ENCODE assay signal across 9 mouse cellular contexts in genomic region chr2:5675431-5676142, GRCm38 (mm10). TPM values are rescaled to one million over a fixed set of nuclear protein-coding genes. Genes with fewer than 3 reads are reported as not detected.
DNase-seq lines count a peak whose midpoint lies in the region; ATAC-seq and TF ChIP-seq lines count a peak whose summit lies in the region.
"Had no signal": no experiment of that assay in that cellular context is flagged by ENCODE, and none has a peak within 500 bp of the region (broad histone marks: within the 10 kb centered on the region; RNA-seq: fewer than 3 reads in every experiment).

No protein-coding gene starts in this region.

- no peak overlapping the region for H3K4me3 ChIP-seq in limb, embryonic 12.5 days (replicated peaks)
- no peak overlapping the region for H3K4me3 ChIP-seq in limb, embryonic 10.5 days
- peak overlapping the region; percentile 13; the same call in 1 of the 2 replicates for H3K4me3 ChIP-seq in intestine, embryonic 16.5 days (ENCODE audit: low read length)
- no peak overlapping the region for H3K4me3 ChIP-seq in midbrain, postnatal 0 days (ENCODE audit: low read depth, low read length)

- ATAC-seq in limb, embryonic 12.5 days (ENCODE audit: insufficient number of reproducible peaks, insufficient read depth, low FRiP score, low TSS enrichment, low read depth) = no peak
- peak; percentile 32; the same call in 1 of the 2 replicates for ATAC-seq in intestine, embryonic 16.5 days
- 0 out of 2 replicates have a peak, but pooled peaks have one; percentile 20 for ATAC-seq in midbrain, postnatal 0 days (ENCODE audit: low FRiP score)
- ATAC-seq: Patski had no signal

- DNase-seq in limb, embryonic 10.5 days (ENCODE audit: low spot score) = no peak
- DNase-seq in cerebellum, adult 8-10 months = peak; percentile 71
- DNase-seq in midbrain, postnatal 0 days (ENCODE audit: low spot score) = peak; percentile 65
- DNase-seq in kidney, postnatal 14 days = no peak
- no peak for DNase-seq in urinary bladder, postnatal 10 days (ENCODE audit: low spot score)
- DNase-seq in spleen, postnatal 10 days (ENCODE audit: low spot score in 2 of 2) = no peak

- no peak for TF ChIP-seq CTCF in midbrain, postnatal 0 days (IDR thresholded peaks at IDR 0.05)

- 80% methylated on average over 12 of the region's 12 CpGs for WGBS in limb, embryonic 12.5 days
- 86% methylated on average over 12 of the region's 12 CpGs for WGBS in limb, embryonic 10.5 days
- WGBS in intestine, embryonic 16.5 days = 84% methylated on average over 12 of the region's 12 CpGs
- 72% methylated on average over 12 of the region's 12 CpGs for WGBS in midbrain, postnatal 0 days

- H3K4me2 ChIP-seq in limb, embryonic 12.5 days = peak overlapping the region; percentile 16; the same call in 1 of the 2 replicates
- H3K4me2 ChIP-seq in intestine, embryonic 16.5 days (ENCODE audit: low read depth, low read length) = peak overlapping the region; percentile 38; the same call in 1 of the 2 replicates
- no peak overlapping the region for H3K4me2 ChIP-seq in midbrain, postnatal 0 days (ENCODE audit: low read depth, low read length, poor library complexity, severe bottlenecking)

- H3K36me3 ChIP-seq in limb, embryonic 12.5 days = no peaks in the 10 kb centered on the region
- H3K36me3 ChIP-seq in limb, embryonic 10.5 days = no peaks in the 10 kb centered on the region
- no peaks in the 10 kb centered on the region for H3K36me3 ChIP-seq in intestine, embryonic 16.5 days (ENCODE audit: control insufficient read depth, insufficient read depth, low read length)
- H3K36me3 ChIP-seq in midbrain, postnatal 0 days (ENCODE audit: insufficient read depth, low read length) = no peaks in the 10 kb centered on the region

- H3K9me3 ChIP-seq in limb, embryonic 12.5 days = peaks cover 3% of the 10 kb centered on the region; the same call in 1 of the 2 replicates
- no peaks in the 10 kb centered on the region for H3K9me3 ChIP-seq in limb, embryonic 10.5 days (replicated peaks)
- H3K9me3 ChIP-seq in intestine, embryonic 16.5 days (ENCODE audit: control insufficient read depth, low read length) = no peaks in the 10 kb centered on the region
- no peaks in the 10 kb centered on the region for H3K9me3 ChIP-seq in midbrain, postnatal 0 days (ENCODE audit: low read length)

- H3K4me1 ChIP-seq in limb, embryonic 12.5 days (replicated peaks) = peaks cover 17% of the 10 kb centered on the region
- peaks cover 18% of the 10 kb centered on the region for H3K4me1 ChIP-seq in limb, embryonic 10.5 days
- H3K4me1 ChIP-seq in intestine, embryonic 16.5 days (ENCODE audit: control insufficient read depth, insufficient read depth, low read length) = peaks cover 20% of the 10 kb centered on the region
- no peaks in the 10 kb centered on the region for H3K4me1 ChIP-seq in midbrain, postnatal 0 days (ENCODE audit: insufficient read depth, low read length)

- no peaks in the 10 kb centered on the region for H3K27me3 ChIP-seq in limb, embryonic 12.5 days
- no peaks in the 10 kb centered on the region; the same call in 1 of the 2 replicates for H3K27me3 ChIP-seq in limb, embryonic 10.5 days (ENCODE audit: low read depth, poor library complexity, severe bottlenecking)
- H3K27me3 ChIP-seq in intestine, embryonic 16.5 days (replicated peaks; ENCODE audit: control insufficient read depth, insufficient read depth, low read length) = no peaks in the 10 kb centered on the region
- H3K27me3 ChIP-seq in midbrain, postnatal 0 days (ENCODE audit: insufficient read depth, low read length) = no peaks in the 10 kb centered on the region
- H3K27me3 ChIP-seq: Patski had no signal

- H3K9ac ChIP-seq in limb, embryonic 12.5 days (replicated peaks) = no peak overlapping the region
- H3K9ac ChIP-seq in intestine, embryonic 16.5 days (ENCODE audit: low read depth, low read length) = no peak overlapping the region
- no peak overlapping the region for H3K9ac ChIP-seq in midbrain, postnatal 0 days (replicated peaks; ENCODE audit: low read length, poor library complexity, severe bottlenecking)

- H3K27ac ChIP-seq in limb, embryonic 12.5 days = no peak overlapping the region
- no peak overlapping the region for H3K27ac ChIP-seq in limb, embryonic 10.5 days
- peak overlapping the region; percentile 82; the same call in 1 of the 2 replicates for H3K27ac ChIP-seq in intestine, embryonic 16.5 days (ENCODE audit: low read length)
- H3K27ac ChIP-seq in midbrain, postnatal 0 days (ENCODE audit: low read depth, low read length) = no peak overlapping the region

RNA-seq across cellular contexts. Expression of gene Camk1d, which starts 38.7 kb away (rescaled TPM):
- polyA plus RNA-seq in limb, embryonic 12.5 days (2016; fragmentation: Nextera tagmentation; extraction: Ambion mirVana) = 1.1 TPM in 2 replicates
- 0.84 and 1.4 TPM in 2 replicates for polyA plus RNA-seq in limb, embryonic 10.5 days (2016; fragmentation: Nextera tagmentation; extraction: Ambion mirVana)
- polyA plus RNA-seq in intestine, embryonic 16.5 days (2015; fragmentation: Nextera tagmentation; extraction: Ambion mirVana) = 23.1 and 27.0 TPM in 2 replicates
- total RNA-seq in midbrain, postnatal 0 days (2014; rRNA removed) = 20.9 and 21.3 TPM in 2 replicates
- 6.7 and 8.0 TPM in 2 replicates for polyA plus RNA-seq in midbrain, postnatal 0 days (2015; fragmentation: Nextera tagmentation; extraction: Ambion mirVana)

Comparison
In these comparisons a context has a peak if more than half of its experiments do, and no peak if none do; other contexts are left out.
1. DNase-seq: peak in cerebellum, adult 8-10 months (single experiment) and midbrain, postnatal 0 days (single experiment); none in limb, embryonic 10.5 days (single experiment), kidney, postnatal 14 days (single experiment), urinary bladder, postnatal 10 days (single experiment) and spleen, postnatal 10 days (0 of 2).